Mouse (Mus musculus) midbrain, embryonic 12.5 days (tissue): ENCODE data around the gene Mapre1. TPM values are rescaled to one million over a fixed set of nuclear protein-coding genes. Genes with fewer than 3 reads are reported as not detected.

Source experiments
- ATAC-seq: fragments of 200-750 bp; cut with Nextera tagmentation; 2 replicates; pipeline ENCODE4 v1.8.0; 2017; ENCODE audit warnings: low read depth, moderate TSS enrichment, moderate library complexity; ENCODE audit not compliant: low FRiP score
- H3K27ac ChIP-seq: fragments of 300-500 bp; sonication (generic); replicated peaks from 2 replicates; pipeline ENCODE4 v1.5.1; 2016; ENCODE audit warnings: mild to moderate bottlenecking
- H3K27me3 ChIP-seq: fragments of 300-500 bp; sonication (generic); 2 replicates; pipeline ENCODE4 v1.6.1; 2016; ENCODE audit warnings: mild to moderate bottlenecking
- H3K36me3 ChIP-seq: fragments of 300-500 bp; sonication (generic); 2 replicates; pipeline ENCODE4 v1.6.1; 2016
- H3K4me1 ChIP-seq: fragments of 300-500 bp; sonication (generic); 2 replicates; pipeline ENCODE4 v1.6.1; 2016
- H3K4me2 ChIP-seq: fragments of 300-500 bp; sonication (generic); replicated peaks from 2 replicates; pipeline ENCODE4 v1.6.1; 2016; ENCODE audit warnings: mild to moderate bottlenecking, moderate library complexity
- H3K4me3 ChIP-seq: fragments of 300-500 bp; sonication (generic); 2 replicates; pipeline ENCODE4 v1.5.1; 2016; ENCODE audit warnings: mild to moderate bottlenecking
- H3K9ac ChIP-seq: fragments of 300-500 bp; sonication (generic); replicated peaks from 2 replicates; pipeline ENCODE4 v1.6.1; 2016; ENCODE audit warnings: mild to moderate bottlenecking, moderate library complexity
- H3K9me3 ChIP-seq: fragments of 300-500 bp; sonication (generic); 2 replicates; pipeline ENCODE4 v1.6.1; 2016; ENCODE audit warnings: mild to moderate bottlenecking
- WGBS: fragments of 180-500 bp; shearing (Covaris S2); methylation state at CpG from one replicate; pipeline ENCODE4 v1.1.7; 2016; 5-methylcytosine and 5-hydroxymethylcytosine counted together
- polyA plus RNA-seq: library from polyadenylated mRNA; unstranded; fragments of >200 nt; fragmentation: Nextera tagmentation; extraction: Ambion mirVana; gene quantifications from 2 replicates; pipeline ENCODE4 v1.2.1, GENCODE M21; 2016

Mapre1 gene
- polyA plus RNA-seq, 1 experiment from 2014 or later = 384 TPM

GRCm38 (mm10) chr2:153725291-153725690, 15.8 kb upstream of the Mapre1 start:
- ATAC-seq = no peak
- Histone ChIP-seq H3K4me2 (no peak overlapping the region), H3K27ac (no peak overlapping the region), H3K9ac (no peak overlapping the region), H3K27me3 (no peaks in the 10 kb centered on the region), H3K9me3 (no peaks in the 10 kb centered on the region), H3K4me3 (no peak overlapping the region), H3K4me1 (no peaks in the 10 kb centered on the region), H3K36me3 (no peaks in the 10 kb centered on the region)
- 89% methylated on average over 4 of the region's 4 CpGs for WGBS

- 90% methylated on average over 4 of the region's 4 CpGs for WGBS
- Histone ChIP-seq H3K4me3 (no peak overlapping the region), H3K27me3 (no peaks in the 10 kb centered on the region), H3K9me3 (no peaks in the 10 kb centered on the region), H3K27ac (no peak overlapping the region), H3K9ac (no peak overlapping the region), H3K4me1 (no peaks in the 10 kb centered on the region), H3K36me3 (no peaks in the 10 kb centered on the region), H3K4me2 (no peak overlapping the region)
- ATAC-seq = no peak
Measured at GRCm38 (mm10) chr2:153734033-153734432, 7.0 kb upstream of the Mapre1 start.

- H3K4me3 ChIP-seq = peak overlapping the region; percentile 71
- peaks cover 6% of the 10 kb centered on the region for H3K36me3 ChIP-seq
- H3K27me3 ChIP-seq = no peaks in the 10 kb centered on the region
- 2% methylated on average over 38 of the region's 56 CpGs for WGBS
- peak overlapping the region; percentile 93 for H3K9ac ChIP-seq
- no peaks in the 10 kb centered on the region for H3K9me3 ChIP-seq
- H3K4me1 ChIP-seq = peaks cover 27% of the 10 kb centered on the region
- peak overlapping the region; percentile 72 for H3K4me2 ChIP-seq
- peak overlapping the region; percentile 90 for H3K27ac ChIP-seq
- ATAC-seq = peak; percentile 86
Measured at GRCm38 (mm10) chr2:153741437-153742065, 477 bp downstream of the Mapre1 start.

- Histone ChIP-seq H3K27me3 (no peaks in the 10 kb centered on the region), H3K36me3 (peaks cover 28% of the 10 kb centered on the region), H3K9me3 (no peaks in the 10 kb centered on the region), H3K4me3 (no peak overlapping the region), H3K27ac (no peak overlapping the region), H3K4me2 (no peak overlapping the region), H3K4me1 (peaks cover 13% of the 10 kb centered on the region), H3K9ac (no peak overlapping the region)
- ATAC-seq = no peak
Measured at GRCm38 (mm10) chr2:153747994-153748393, 6.9 kb downstream of the Mapre1 start.

- no peak for ATAC-seq
- Histone ChIP-seq H3K9me3 (no peaks in the 10 kb centered on the region), H3K4me1 (peaks cover 4% of the 10 kb centered on the region; the same call in 1 of the 2 replicates), H3K4me3 (no peak overlapping the region), H3K36me3 (peaks cover 28% of the 10 kb centered on the region), H3K9ac (no peak overlapping the region), H3K27ac (no peak overlapping the region), H3K4me2 (no peak overlapping the region), H3K27me3 (no peaks in the 10 kb centered on the region)
- 87% methylated on average over 2 of the region's 2 CpGs for WGBS
Measured at GRCm38 (mm10) chr2:153750363-153750762, 9.3 kb downstream of the Mapre1 start.

- WGBS = 91% methylated on average over 5 of the region's 5 CpGs
- no peaks in the 10 kb centered on the region for H3K4me1 ChIP-seq
- no peak overlapping the region for H3K9ac ChIP-seq
- H3K27me3 ChIP-seq = no peaks in the 10 kb centered on the region
- H3K27ac ChIP-seq = no peak overlapping the region
- no peaks in the 10 kb centered on the region for H3K9me3 ChIP-seq
- no peak for ATAC-seq
- no peak overlapping the region for H3K4me2 ChIP-seq
- H3K36me3 ChIP-seq = peaks cover 97% of the 10 kb centered on the region
- H3K4me3 ChIP-seq = no peak overlapping the region
Measured at GRCm38 (mm10) chr2:153762121-153762520, 21.0 kb downstream of the Mapre1 start.

- H3K27ac ChIP-seq = no peak overlapping the region
- H3K4me3 ChIP-seq = no peak overlapping the region
- H3K4me1 ChIP-seq = no peaks in the 10 kb centered on the region
- no peak overlapping the region for H3K9ac ChIP-seq
- no peak overlapping the region for H3K4me2 ChIP-seq
- H3K36me3 ChIP-seq = peaks cover 69% of the 10 kb centered on the region
- no peak for ATAC-seq
- WGBS = 63% methylated on average over 6 of the region's 6 CpGs
- no peaks in the 10 kb centered on the region for H3K9me3 ChIP-seq
- no peaks in the 10 kb centered on the region for H3K27me3 ChIP-seq
Measured at GRCm38 (mm10) chr2:153767484-153767883, 26.4 kb downstream of the Mapre1 start.

GRCm38 (mm10) chr2:153768881-153769280, 27.8 kb downstream of the Mapre1 start:
- H3K27me3 ChIP-seq = no peaks in the 10 kb centered on the region
- H3K36me3 ChIP-seq = peaks cover 67% of the 10 kb centered on the region

GRCm38 (mm10) chr2:153772950-153773349, 31.9 kb downstream of the Mapre1 start:
- peaks cover 30% of the 10 kb centered on the region; the same call in 1 of the 2 replicates for H3K36me3 ChIP-seq

More at GRCm38 (mm10) chr2:153768881-153769280, 27.8 kb downstream of the Mapre1 start:
- ATAC-seq = no peak
- Histone ChIP-seq H3K4me2 (no peak overlapping the region), H3K4me1 (no peaks in the 10 kb centered on the region), H3K9ac (no peak overlapping the region), H3K4me3 (no peak overlapping the region), H3K9me3 (no peaks in the 10 kb centered on the region), H3K27ac (no peak overlapping the region)
- WGBS = 89% methylated on average over 2 of the region's 2 CpGs

GRCm38 (mm10) chr2:153775472-153775871, 34.4 kb downstream of the Mapre1 start:
- H3K4me2 ChIP-seq = no peak overlapping the region
- no peak overlapping the region for H3K9ac ChIP-seq
- H3K4me1 ChIP-seq = peaks cover 7% of the 10 kb centered on the region; the same call in 1 of the 2 replicates
- 96% methylated on average over 4 of the region's 4 CpGs for WGBS
- no peak overlapping the region for H3K4me3 ChIP-seq
- H3K27me3 ChIP-seq = no peaks in the 10 kb centered on the region
- H3K36me3 ChIP-seq = peaks cover 21% of the 10 kb centered on the region; the same call in 1 of the 2 replicates
- H3K27ac ChIP-seq = no peak overlapping the region
- no peak for ATAC-seq
- no peaks in the 10 kb centered on the region for H3K9me3 ChIP-seq

More at GRCm38 (mm10) chr2:153772950-153773349, 31.9 kb downstream of the Mapre1 start:
- H3K27ac ChIP-seq = no peak overlapping the region
- H3K27me3 ChIP-seq = no peaks in the 10 kb centered on the region
- no peak overlapping the region for H3K4me3 ChIP-seq
- no peaks in the 10 kb centered on the region for H3K9me3 ChIP-seq
- H3K4me2 ChIP-seq = no peak overlapping the region
- H3K9ac ChIP-seq = no peak overlapping the region
- H3K4me1 ChIP-seq = no peaks in the 10 kb centered on the region
- ATAC-seq = no peak
- WGBS = 95% methylated on average over 4 of the region's 4 CpGs

GRCm38 (mm10) chr2:153778638-153779362, 37.7 kb downstream of the Mapre1 start:
- Histone ChIP-seq H3K9me3 (no peaks in the 10 kb centered on the region), H3K4me1 (peaks cover 7% of the 10 kb centered on the region; the same call in 1 of the 2 replicates), H3K27me3 (no peaks in the 10 kb centered on the region), H3K4me2 (peak overlapping the region; percentile 50), H3K36me3 (no peaks in the 10 kb centered on the region), H3K27ac (no peak overlapping the region), H3K9ac (no peak overlapping the region), H3K4me3 (peak overlapping the region; percentile 16)
- ATAC-seq = peak; percentile 62; the same call in 1 of the 2 replicates
- WGBS = 16% methylated on average over 24 of the region's 24 CpGs

- H3K4me3 ChIP-seq = peak within 1 kb of the TSS; percentile 16
- H3K27ac ChIP-seq = no peak within 1 kb of the TSS
- no peak for ATAC-seq
- H3K9ac ChIP-seq = no peak within 1 kb of the TSS
- H3K4me1 ChIP-seq = peaks cover 7% of the 10 kb centered on the region; the same call in 1 of the 2 replicates
- H3K36me3 ChIP-seq = no peaks in the 10 kb centered on the region
- WGBS = 54% methylated on average over 11 of the region's 12 CpGs
- no peaks in the 10 kb centered on the region for H3K27me3 ChIP-seq
- peak within 1 kb of the TSS; percentile 50 for H3K4me2 ChIP-seq
- no peaks in the 10 kb centered on the region for H3K9me3 ChIP-seq
Measured at GRCm38 (mm10) chr2:153779394-153779981, 38.4 kb downstream of the Mapre1 start, which contains the start of gene Efcab8. Efcab8 (plus strand) TSS chr2:153779931.
